Mouse (Mus musculus): ENCODE data around the gene Ttc1.

The Ttc1 gene

DNA sequence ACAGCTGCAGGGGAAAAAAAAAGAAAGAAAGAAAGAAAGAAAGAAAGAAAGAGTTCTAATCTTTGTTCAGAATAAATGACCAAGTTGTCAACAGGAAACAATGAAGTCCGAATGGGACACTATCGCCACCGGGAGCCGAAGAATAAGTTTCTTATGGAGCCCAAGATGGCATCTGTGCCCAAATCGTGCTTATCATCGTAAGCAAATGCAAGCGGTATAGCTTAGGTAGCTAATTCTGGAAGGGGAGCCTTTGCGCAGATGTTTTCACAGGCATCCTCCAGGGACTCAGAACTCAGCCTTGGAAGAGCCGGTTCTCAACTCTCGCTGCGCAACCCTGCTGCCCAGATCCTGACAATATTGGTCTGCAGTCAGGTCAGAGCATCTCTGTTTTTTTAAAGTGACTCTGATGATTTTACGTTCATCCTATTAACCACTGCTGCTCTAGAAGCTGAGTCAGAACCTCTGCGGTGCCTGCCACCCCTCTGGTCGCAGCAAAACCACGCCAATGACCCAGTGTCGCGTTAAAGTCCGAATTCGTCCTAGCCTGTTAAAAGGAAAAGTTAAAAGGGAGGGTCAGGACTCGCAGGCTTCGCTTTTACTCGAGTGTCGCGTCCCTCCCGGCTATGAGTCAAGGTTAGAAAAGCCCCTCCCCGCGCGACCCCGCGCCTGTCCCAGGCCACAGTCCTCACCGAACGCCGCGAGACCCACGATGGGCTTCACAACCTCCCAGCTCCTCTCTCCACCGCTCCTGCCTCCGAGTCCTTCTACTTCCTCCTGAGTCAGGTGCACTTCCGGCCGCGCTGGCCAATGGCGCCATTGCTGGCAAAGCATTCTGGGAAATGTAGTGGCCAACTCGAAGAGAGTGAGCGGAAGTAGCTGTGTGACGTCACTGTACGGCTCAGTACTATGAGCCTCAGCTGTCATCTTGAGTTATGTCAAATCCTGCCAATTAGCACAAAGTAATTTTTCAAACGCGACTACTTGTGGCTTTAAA is at the start of gene Ttc1:
Gene Ttc1, minus strand, starts transcription at position 776 of the 994 bp plus-strand sequence.
- DNase-seq (ENCODE audit: low spot score in 2 of 2), result peak; percentile 96 to 97

DNA sequence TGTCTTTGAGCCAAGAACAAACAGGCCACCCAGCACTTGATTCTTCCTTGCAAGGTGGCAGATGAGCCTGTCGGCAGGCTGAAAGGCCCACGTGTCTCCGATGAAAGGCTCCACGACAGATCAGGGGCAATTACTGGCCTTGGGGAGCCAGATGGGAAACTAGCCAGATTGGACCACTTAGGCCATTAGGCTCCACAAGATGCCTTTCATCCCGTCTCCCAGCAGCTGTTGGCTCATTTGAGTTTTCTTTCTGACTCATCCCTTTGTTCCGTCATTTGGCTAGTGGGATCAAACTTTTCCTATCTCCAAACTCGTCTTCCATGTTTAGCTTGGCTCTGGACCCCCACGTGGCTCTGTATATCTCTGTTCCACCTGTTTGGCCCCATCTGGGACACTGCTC is 48.2 kb upstream of the Ttc1 start:
- no peak for DNase-seq (ENCODE audit: low spot score in 2 of 2)

DNA sequence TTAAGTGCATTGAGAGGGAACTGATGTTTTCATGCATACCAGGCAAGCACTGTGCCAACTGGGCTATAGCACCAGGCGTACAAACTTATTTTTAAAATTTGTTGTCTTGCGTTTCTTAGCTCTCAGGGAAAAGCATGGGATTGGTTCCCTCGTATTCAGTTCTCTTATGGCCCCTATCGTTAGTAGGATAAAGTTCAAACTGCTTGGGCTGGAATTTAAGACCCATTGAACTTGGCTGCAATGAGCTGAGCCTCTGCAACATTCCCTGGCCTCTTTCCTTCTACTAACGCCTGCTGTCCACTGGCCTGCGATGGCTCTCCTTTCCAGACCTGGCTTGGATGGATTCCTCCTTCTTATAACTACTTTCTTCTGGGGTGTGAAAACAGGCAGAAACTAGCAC is 42.6 kb upstream of the Ttc1 start:
- DNase-seq (ENCODE audit: low spot score in 2 of 2), result peak; percentile 53 to 55

DNA sequence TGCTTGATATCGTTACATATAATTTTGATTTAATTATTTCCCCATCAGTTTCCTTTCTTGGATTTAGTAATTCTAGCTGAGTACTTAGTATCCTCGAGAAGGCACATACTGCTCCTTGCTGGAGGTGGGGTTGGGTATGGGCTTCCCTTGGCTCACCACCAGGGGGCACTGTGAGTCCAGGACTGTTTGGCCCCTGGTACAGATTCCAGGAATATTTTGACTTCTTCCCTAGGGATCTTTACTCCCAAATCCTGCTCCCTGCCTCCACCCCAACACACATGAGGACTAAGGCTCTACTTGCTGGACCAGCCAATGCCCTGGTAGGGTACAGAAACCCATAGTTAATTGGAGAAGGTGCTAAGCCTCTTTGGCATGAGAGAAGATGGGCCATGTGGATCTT is 36.0 kb upstream of the Ttc1 start:
- peak; percentile 34 to 55 for DNase-seq (ENCODE audit: low spot score in 2 of 2)

DNA sequence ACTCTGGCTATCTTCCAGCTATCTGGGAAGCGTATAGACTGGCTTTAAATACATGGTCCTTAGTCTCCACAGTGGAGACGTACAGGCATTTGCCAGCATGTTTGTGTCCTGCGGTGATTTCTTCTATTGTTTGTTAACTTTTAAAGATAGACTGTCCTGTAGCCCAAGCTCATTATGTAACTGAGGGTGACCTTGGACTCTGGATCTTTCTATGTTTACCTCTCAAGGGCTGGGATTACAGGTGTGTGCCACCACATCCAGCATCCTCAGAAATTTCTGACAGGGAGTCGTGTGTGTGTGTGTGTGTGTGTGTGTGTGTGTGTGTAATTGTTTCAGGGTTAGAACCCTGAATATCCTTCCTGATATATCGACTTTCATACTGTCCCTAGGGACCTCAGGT is 35.3 kb upstream of the Ttc1 start:
- DNase-seq (ENCODE audit: low spot score in 2 of 2), result no peak

GRCm38 (mm10) chr11:43779551-43779950 is 31.7 kb upstream of the Ttc1 start:
- no peak for DNase-seq (ENCODE audit: low spot score in 2 of 2)

GRCm38 (mm10) chr11:43776324-43776694 is 28.5 kb upstream of the Ttc1 start:
- DNase-seq (ENCODE audit: low spot score in 2 of 2), result no peak

- no peak for DNase-seq (ENCODE audit: low spot score in 2 of 2)
Measured at GRCm38 (mm10) chr11:43775469-43776323, 27.9 kb upstream of the Ttc1 start.

GRCm38 (mm10) chr11:43773725-43774124 is 25.9 kb upstream of the Ttc1 start:
- peak in 1 of 2 experiments; percentile 12 for DNase-seq (ENCODE audit: low spot score in 2 of 2)

GRCm38 (mm10) chr11:43770110-43770509 is 22.3 kb upstream of the Ttc1 start:
- DNase-seq (ENCODE audit: low spot score in 2 of 2), result no peak

DNA sequence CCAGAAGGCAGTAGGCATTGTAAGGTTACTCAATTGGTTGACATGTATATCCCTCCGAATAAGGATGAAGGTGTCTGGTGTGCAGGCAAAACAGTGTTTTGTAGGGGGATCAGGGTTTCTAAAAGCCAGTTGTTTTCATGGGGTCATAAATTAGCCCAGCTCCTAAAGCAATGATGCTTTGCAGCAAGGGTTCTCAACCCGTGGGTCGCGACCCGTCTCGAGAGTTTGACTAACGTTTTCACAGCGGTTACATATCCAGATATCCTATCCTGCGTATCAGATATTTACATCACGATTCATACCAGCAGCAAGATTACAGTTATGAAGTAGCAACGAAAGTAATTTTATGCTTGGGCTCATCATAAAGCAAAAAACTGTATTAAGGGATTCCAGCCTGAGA is 19.9 kb upstream of the Ttc1 start:
- no peak for DNase-seq (ENCODE audit: low spot score in 2 of 2)

DNA sequence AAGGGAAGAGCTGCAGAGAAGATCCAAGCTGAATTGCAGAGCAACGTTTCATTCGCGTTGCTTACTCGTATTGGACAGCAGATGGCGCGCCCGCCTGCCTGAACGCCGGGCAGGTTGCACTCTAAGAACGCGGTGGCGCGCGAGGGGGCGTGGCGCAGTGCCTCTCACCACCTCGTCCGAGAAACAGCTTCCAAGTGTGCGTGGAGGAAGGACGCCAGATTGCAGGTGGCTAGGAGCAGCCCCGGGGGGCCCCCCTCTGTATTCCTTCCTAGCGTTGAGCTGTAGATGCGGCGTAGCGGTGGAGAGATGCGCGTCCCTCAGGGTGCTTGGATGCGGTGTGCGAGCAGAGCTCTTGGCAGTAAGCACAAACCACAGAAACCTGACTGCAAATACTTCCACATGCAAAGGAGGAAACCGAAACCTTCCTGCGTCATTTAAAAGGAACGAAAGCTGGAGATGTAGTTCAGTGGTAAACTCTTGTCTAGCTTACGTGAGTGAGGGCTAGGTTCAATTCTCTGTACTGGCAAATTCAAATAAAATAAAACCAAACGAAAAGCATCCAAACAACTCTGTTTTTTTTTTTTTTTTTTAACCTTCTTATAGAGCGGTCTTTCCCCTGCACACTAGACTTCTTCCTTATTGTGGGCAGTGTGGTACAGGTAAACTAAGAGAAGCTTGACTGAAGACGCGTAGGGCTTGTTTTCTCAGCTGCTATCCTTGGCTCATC is 19.3 kb upstream of the Ttc1 start:
- DNase-seq (ENCODE audit: low spot score in 2 of 2), result peak; percentile 25 to 56

DNA sequence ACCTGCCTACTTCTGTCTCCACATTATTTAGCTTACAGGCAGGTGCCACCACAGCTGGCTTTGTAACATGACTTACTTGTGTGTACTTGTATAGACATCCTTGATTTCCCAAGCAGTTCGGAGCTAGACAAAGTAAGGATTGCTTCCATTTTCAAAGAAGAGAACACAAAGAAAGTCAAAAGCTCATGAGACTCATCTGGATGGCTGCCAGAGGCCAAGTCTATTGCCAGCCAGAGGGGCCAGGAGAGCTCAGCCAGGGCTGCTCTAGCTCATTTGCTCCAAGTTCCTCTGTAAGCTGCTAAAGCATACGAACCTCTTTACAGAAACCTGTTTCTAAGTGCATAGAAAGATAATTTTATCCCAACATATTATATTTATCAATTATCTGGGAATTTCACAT is 10.6 kb upstream of the Ttc1 start:
- no peak for DNase-seq (ENCODE audit: low spot score in 2 of 2)

- DNase-seq (ENCODE audit: low spot score in 2 of 2), result no peak
Measured at GRCm38 (mm10) chr11:43755411-43755810, 7.6 kb upstream of the Ttc1 start.

GRCm38 (mm10) chr11:43754568-43754967 is 6.8 kb upstream of the Ttc1 start:
- no peak for DNase-seq (ENCODE audit: low spot score in 2 of 2)

GRCm38 (mm10) chr11:43751542-43751941 is 3.7 kb upstream of the Ttc1 start:
- no peak for DNase-seq (ENCODE audit: low spot score in 2 of 2)

DNA sequence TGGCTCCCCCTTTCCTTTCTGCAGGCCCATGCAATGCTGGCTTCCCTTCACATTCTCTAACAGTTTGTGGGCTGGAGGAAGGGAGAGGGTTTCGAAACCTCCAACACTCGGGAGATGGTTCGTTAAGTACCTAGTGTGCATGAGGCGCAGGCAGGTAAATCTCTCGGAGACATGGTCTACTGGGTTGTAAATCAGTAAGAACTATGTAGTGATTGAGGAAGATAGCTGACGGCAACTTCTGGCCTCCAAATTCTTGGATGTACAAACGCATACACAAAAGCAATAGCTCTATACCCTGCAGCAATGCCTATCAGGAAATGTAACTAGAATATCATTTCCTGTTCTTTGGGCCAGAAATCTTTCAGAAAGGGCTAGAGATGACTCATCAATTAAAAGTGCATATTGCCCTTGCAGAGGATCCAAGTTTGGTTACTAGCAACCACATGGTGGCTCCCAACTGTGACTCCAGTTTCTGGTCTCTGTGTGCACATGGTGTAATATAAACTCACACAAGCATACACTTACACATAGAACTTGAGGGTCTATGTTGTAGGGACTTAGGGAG is 19.0 kb downstream of the Ttc1 start:
- no peak for DNase-seq (ENCODE audit: low spot score in 2 of 2)

DNA sequence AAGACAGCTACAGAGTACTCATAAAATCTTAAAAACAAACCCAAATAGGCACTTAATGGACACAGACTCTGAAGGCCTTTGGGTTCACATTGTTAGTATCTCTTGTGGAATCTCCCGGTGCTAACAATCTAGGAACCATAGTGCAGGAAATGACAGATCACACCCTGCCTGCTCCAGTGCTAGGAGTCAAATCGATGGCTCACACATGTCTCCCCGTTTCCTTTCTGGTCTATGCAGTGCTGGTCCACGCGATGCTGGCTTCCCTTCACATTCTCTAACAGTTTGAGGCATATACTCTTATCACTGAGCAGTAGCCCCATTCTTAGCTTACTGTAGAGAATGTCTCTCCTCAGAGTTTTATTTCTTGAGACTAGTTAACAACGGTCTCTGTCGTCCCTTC is 20.0 kb downstream of the Ttc1 start:
- no peak for DNase-seq (ENCODE audit: low spot score in 2 of 2)

- no peak for DNase-seq (ENCODE audit: low spot score in 2 of 2)
Measured at GRCm38 (mm10) chr11:43723411-43723810, 24.4 kb downstream of the Ttc1 start.

DNA sequence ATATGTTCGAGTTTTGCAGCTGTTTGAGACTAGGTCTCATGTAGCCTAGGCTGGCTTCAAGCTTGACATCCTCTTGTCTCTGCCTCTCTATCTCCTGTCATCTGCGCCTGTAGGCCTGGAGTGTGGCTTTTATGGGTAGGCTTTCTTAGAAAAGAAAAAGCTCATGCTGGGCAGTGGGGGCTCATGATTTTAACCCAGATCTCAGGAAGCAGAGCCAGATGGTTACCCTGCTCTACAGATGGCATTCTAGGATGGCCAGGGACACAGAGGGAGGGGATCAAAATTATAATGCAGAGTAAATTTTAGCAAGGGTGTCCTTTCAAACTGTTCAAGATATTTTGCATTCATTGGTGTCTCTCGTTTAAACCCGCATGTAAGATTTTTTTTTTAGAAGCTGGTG is 35.6 kb downstream of the Ttc1 start:
- DNase-seq (ENCODE audit: low spot score in 2 of 2), result no peak

DNA sequence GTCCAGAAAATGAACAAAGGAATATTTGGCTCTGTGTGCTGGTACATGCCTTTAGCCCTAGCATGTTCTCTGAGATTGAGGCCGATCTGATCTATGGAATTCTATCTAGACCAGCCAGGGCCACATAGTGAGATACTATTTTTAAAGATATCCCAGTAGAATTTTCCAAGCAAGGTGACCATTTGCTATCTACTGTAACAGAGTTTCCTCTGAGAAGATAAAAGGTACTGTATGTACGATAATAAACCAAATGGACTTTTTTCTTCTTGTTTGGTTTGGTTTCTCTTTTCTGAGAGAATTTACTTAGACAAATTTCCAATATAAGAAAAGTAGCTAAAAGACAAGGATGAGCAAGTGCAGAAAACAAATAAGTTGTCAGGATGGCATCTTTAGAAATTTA is 39.4 kb downstream of the Ttc1 start:
- DNase-seq (ENCODE audit: low spot score in 2 of 2), result no peak

DNA sequence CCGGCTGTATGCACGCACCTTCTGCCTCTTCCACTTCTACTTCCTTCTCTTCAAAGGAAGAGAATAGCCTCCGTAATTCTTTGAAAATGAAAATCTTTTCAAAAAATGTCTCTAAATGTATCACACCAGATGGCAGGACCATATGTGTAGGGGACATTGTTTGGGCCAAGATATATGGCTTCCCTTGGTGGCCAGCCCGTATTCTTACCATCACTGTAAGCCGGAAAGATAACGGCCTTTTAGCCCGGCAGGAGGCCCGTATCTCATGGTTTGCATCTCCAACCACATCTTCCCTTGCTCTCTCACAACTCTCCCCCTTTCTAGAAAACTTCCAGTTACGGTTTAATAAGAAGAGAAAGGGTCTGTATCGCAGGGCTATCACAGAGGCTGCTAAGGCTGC is 42.1 kb downstream of the Ttc1 start:
- DNase-seq (ENCODE audit: low spot score in 2 of 2), result no peak
